Mouse (Mus musculus) megakaryocyte, adult 5-6 weeks (primary cell): ENCODE data around the gene Hist3h2a. TPM values are rescaled to one million over a fixed set of nuclear protein-coding genes. Genes with fewer than 3 reads are reported as not detected.

ENCODE experiments used
- ATAC-seq: 2 replicates; pipeline ENCODE4 v1.8.0; 2016; ENCODE audit warnings: mild to moderate bottlenecking, inconsistent platforms; ENCODE audit not compliant: poor library complexity, severe bottlenecking
- total RNA-seq, 2 experiments: library from RNA; stranded (forward) in 1 of 2; stranded (reverse) in 1 of 2; fragments of 153-499, 151-499 nt in 1 of 2; fragments of 221-1000, 200-1000 nt in 1 of 2; gene quantifications; 2 replicates each; pipeline versions ENCODE4 v1.2.3 to v1.2.4; 2015 to 2017

The Hist3h2a gene
- total RNA-seq, 2 experiments from 2014 or later, result 24.9 to 273 TPM

GRCm38 (mm10) chr11:58985299-58985917 is 30.9 kb downstream of the Hist3h2a start:
- ATAC-seq, result no peak

GRCm38 (mm10) chr11:58989166-58989565 is 34.7 kb downstream of the Hist3h2a start:
- ATAC-seq, result no peak

GRCm38 (mm10) chr11:58990141-58990540 is 35.7 kb downstream of the Hist3h2a start:
- no peak for ATAC-seq

GRCm38 (mm10) chr11:58990794-58991193 is 36.3 kb downstream of the Hist3h2a start:
- no peak for ATAC-seq

GRCm38 (mm10) chr11:58991911-58992310 is 37.4 kb downstream of the Hist3h2a start:
- ATAC-seq, result no peak

- no peak for ATAC-seq
Observed at GRCm38 (mm10) chr11:58993091-58993670, 38.7 kb downstream of the Hist3h2a start.

- ATAC-seq, result peak; percentile 67
Observed at GRCm38 (mm10) chr11:58994337-58994826, 39.9 kb downstream of the Hist3h2a start.

GRCm38 (mm10) chr11:58995061-58995806 is 40.7 kb downstream of the Hist3h2a start:
- ATAC-seq, result no peak

- peak; percentile 41 for ATAC-seq
Observed at GRCm38 (mm10) chr11:58995807-58996370, 41.4 kb downstream of the Hist3h2a start.

- ATAC-seq, result no peak
Observed at GRCm38 (mm10) chr11:58997541-58997940, 43.1 kb downstream of the Hist3h2a start.

GRCm38 (mm10) chr11:58999158-58999557 is 44.7 kb downstream of the Hist3h2a start:
- ATAC-seq, result no peak

GRCm38 (mm10) chr11:58999830-59000229 is 45.3 kb downstream of the Hist3h2a start:
- no peak for ATAC-seq

- no peak for ATAC-seq
Observed at GRCm38 (mm10) chr11:59000635-59001034, 46.1 kb downstream of the Hist3h2a start.

GRCm38 (mm10) chr11:59002327-59003079 is 48.0 kb downstream of the Hist3h2a start:
- ATAC-seq, result no peak

Other genes with a start within 250 kb of the Hist3h2a start
- not detected in 2 replicates for gene Olfr318, start 230.7 kb upstream of the Hist3h2a start, total RNA-seq (2015)
- gene Olfr318, start 230.7 kb upstream of the Hist3h2a start, total RNA-seq (2017), result not detected in 2 replicates
- gene Olfr317, start 215.5 kb upstream of the Hist3h2a start, total RNA-seq (2015), result not detected in 2 replicates
- not detected in 2 replicates for gene Olfr317, start 215.5 kb upstream of the Hist3h2a start, total RNA-seq (2017)
- gene Olfr316, start 202.0 kb upstream of the Hist3h2a start, total RNA-seq (2015), result not detected in 2 replicates
- gene Olfr316, start 202.0 kb upstream of the Hist3h2a start, total RNA-seq (2017), result not detected in 2 replicates
- gene Olfr315, start 181.5 kb upstream of the Hist3h2a start, total RNA-seq (2015), result not detected in 2 replicates
- not detected in 2 replicates for gene Olfr315, start 181.5 kb upstream of the Hist3h2a start, total RNA-seq (2017)
- gene Olfr314, start 171.7 kb upstream of the Hist3h2a start, total RNA-seq (2015), result not detected in 2 replicates
- not detected in 2 replicates for gene Olfr314, start 171.7 kb upstream of the Hist3h2a start, total RNA-seq (2017)
- not detected in 2 replicates for gene Fam183b, start 152.7 kb upstream of the Hist3h2a start, total RNA-seq (2015)
- not detected in 2 replicates for gene Fam183b, start 152.7 kb upstream of the Hist3h2a start, total RNA-seq (2017)
- not detected in 2 replicates for gene Olfr313, start 139.7 kb upstream of the Hist3h2a start, total RNA-seq (2015)
- gene Olfr313, start 139.7 kb upstream of the Hist3h2a start, total RNA-seq (2017), result not detected in 2 replicates
- gene Olfr312, start 125.4 kb upstream of the Hist3h2a start, total RNA-seq (2015), result not detected in 2 replicates
- gene Olfr312, start 125.4 kb upstream of the Hist3h2a start, total RNA-seq (2017), result not detected in 2 replicates
- gene Olfr311, start 115.4 kb upstream of the Hist3h2a start, total RNA-seq (2015), result not detected in 2 replicates
- not detected in 2 replicates for gene Olfr311, start 115.4 kb upstream of the Hist3h2a start, total RNA-seq (2017)
- 2.0 and 3.7 TPM in 2 replicates for gene Gm12258, start 107.5 kb upstream of the Hist3h2a start, total RNA-seq (2015)
- gene Gm12258, start 107.5 kb upstream of the Hist3h2a start, total RNA-seq (2017), result 2.0 and 4.7 TPM in 2 replicates
- gene 2810021J22Rik, start 87.5 kb upstream of the Hist3h2a start, total RNA-seq (2015), result 1.6 and 3.0 TPM in 2 replicates
- 3.2 and 5.8 TPM in 2 replicates for gene 2810021J22Rik, start 87.5 kb upstream of the Hist3h2a start, total RNA-seq (2017)
- gene Zfp39, start 50.5 kb upstream of the Hist3h2a start, total RNA-seq (2015), result 12.5 and 13.3 TPM in 2 replicates
- gene Zfp39, start 50.5 kb upstream of the Hist3h2a start, total RNA-seq (2017), result 8.2 and 8.6 TPM in 2 replicates
- gene Btnl10, start 36.8 kb upstream of the Hist3h2a start, total RNA-seq (2015), result 0.94 and 1.8 TPM in 2 replicates
- 1.2 and 2.8 TPM in 2 replicates for gene Btnl10, start 36.8 kb upstream of the Hist3h2a start, total RNA-seq (2017)
- gene Rnf187, start 15.8 kb upstream of the Hist3h2a start, total RNA-seq (2015), result 42.6 and 42.9 TPM in 2 replicates
- 49.7 and 61.7 TPM in 2 replicates for gene Rnf187, start 15.8 kb upstream of the Hist3h2a start, total RNA-seq (2017)
- 4.6 and 6.9 TPM in 2 replicates for gene Hist3h2ba, start 5.8 kb upstream of the Hist3h2a start, total RNA-seq (2015)
- 5.4 and 10.9 TPM in 2 replicates for gene Hist3h2ba, start 5.8 kb upstream of the Hist3h2a start, total RNA-seq (2017)
- gene Trim17, start within 50 bp of the Hist3h2a start, total RNA-seq (2015), result not detected in 2 replicates
- gene Trim17, start within 50 bp of the Hist3h2a start, total RNA-seq (2017), result 0.07 TPM in 1 of 2 replicates, not detected in the other
- gene Trim11, start 23.4 kb downstream of the Hist3h2a start, total RNA-seq (2015), result 22.2 and 26.7 TPM in 2 replicates
- 30.0 and 33.2 TPM in 2 replicates for gene Trim11, start 23.4 kb downstream of the Hist3h2a start, total RNA-seq (2017)
- not detected in 2 replicates for gene Obscn, start 181.7 kb downstream of the Hist3h2a start, total RNA-seq (2015)
- gene Obscn, start 181.7 kb downstream of the Hist3h2a start, total RNA-seq (2017), result not detected in 2 replicates
- gene Iba57, start 209.1 kb downstream of the Hist3h2a start, total RNA-seq (2015), result 0.71 and 1.2 TPM in 2 replicates
- gene Iba57, start 209.1 kb downstream of the Hist3h2a start, total RNA-seq (2017), result 1.1 and 2.4 TPM in 2 replicates
- not detected in 2 replicates for gene Gjc2, start 228.5 kb downstream of the Hist3h2a start, total RNA-seq (2015)
- not detected in 2 replicates for gene Gjc2, start 228.5 kb downstream of the Hist3h2a start, total RNA-seq (2017)
- gene Guk1, start 237.5 kb downstream of the Hist3h2a start, total RNA-seq (2015), result 20.6 and 25.1 TPM in 2 replicates
- 13.8 and 20.1 TPM in 2 replicates for gene Guk1, start 237.5 kb downstream of the Hist3h2a start, total RNA-seq (2017)
- gene Mrpl55, start 247.8 kb downstream of the Hist3h2a start, total RNA-seq (2015), result 14.7 and 17.6 TPM in 2 replicates
- gene Mrpl55, start 247.8 kb downstream of the Hist3h2a start, total RNA-seq (2017), result 35.3 and 36.2 TPM in 2 replicates